Comparison of ENCODE assay signal across 8 mouse cellular contexts in genomic region chr6:124415347-124416088, GRCm38 (mm10). TPM values are rescaled to one million over a fixed set of nuclear protein-coding genes. Genes with fewer than 3 reads are reported as not detected.
DNase-seq lines count a peak whose midpoint lies in the region; ATAC-seq lines count a peak whose summit lies in the region.

No protein-coding gene starts in this region.

- H3K9me3 ChIP-seq in hindbrain, embryonic 15.5 days = no peaks in the 10 kb centered on the region

- peak; percentile 71 for ATAC-seq in hindbrain, embryonic 15.5 days (ENCODE audit: low FRiP score, low read depth)

- H3K4me1 ChIP-seq in hindbrain, embryonic 15.5 days (replicated peaks) = peaks cover 23% of the 10 kb centered on the region

- peak overlapping the region; percentile 67 for H3K9ac ChIP-seq in hindbrain, embryonic 15.5 days

- peak overlapping the region; percentile 81 for H3K4me3 ChIP-seq in hindbrain, embryonic 15.5 days

- peak; percentile 79 for DNase-seq in WW6 (ENCODE audit: low read depth, low spot score)
- DNase-seq in cerebellum, postnatal 36 days = peak; percentile 93 to 94
- DNase-seq in frontal cortex, postnatal 36 days (ENCODE audit: low spot score in 2 of 2) = peak; percentile 86 to 92
- DNase-seq in left cerebral cortex, adult 11 months (ENCODE audit: low spot score) = peak; percentile 83
- DNase-seq in lung, postnatal 36 days = peak; percentile 91
- peak; percentile 67 for DNase-seq in retina, postnatal 1 day
- peak; percentile 95 for DNase-seq in thymus, postnatal 4 days

- H3K27me3 ChIP-seq in hindbrain, embryonic 15.5 days = no peaks in the 10 kb centered on the region

- peaks cover 12% of the 10 kb centered on the region for H3K36me3 ChIP-seq in hindbrain, embryonic 15.5 days

- 4% methylated on average over 21 of the region's 21 CpGs for WGBS in hindbrain, embryonic 15.5 days

- peak overlapping the region; percentile 64 for H3K4me2 ChIP-seq in hindbrain, embryonic 15.5 days

- peak overlapping the region; percentile 85 for H3K27ac ChIP-seq in hindbrain, embryonic 15.5 days (replicated peaks)

RNA-seq across cellular contexts. Expression of gene Pex5, which starts 0.7 kb away (rescaled TPM):
- 63.5 and 69.6 TPM in 2 replicates for polyA plus RNA-seq in hindbrain, embryonic 15.5 days (2015; fragmentation: Nextera tagmentation; extraction: Ambion mirVana)

RNA-seq across cellular contexts. Expression of gene Clstn3, which starts 49.1 kb away (rescaled TPM):
- polyA plus RNA-seq in hindbrain, embryonic 15.5 days (2015; fragmentation: Nextera tagmentation; extraction: Ambion mirVana) = 138 and 148 TPM in 2 replicates

Comparison
In these comparisons a context has a peak if more than half of its experiments do, and no peak if none do; other contexts are left out.
1. Peak in every context shown above with its lines: DNase-seq, ATAC-seq, H3K4me3 ChIP-seq and H3K27ac ChIP-seq.